Mouse (Mus musculus) embryonic facial prominence, embryonic 11.5 days (tissue): Measurements from ENCODE around the gene Mob2. TPM values are rescaled to one million over a fixed set of nuclear protein-coding genes. Genes with fewer than 3 reads are reported as not detected.
A peak's percentile ranks its signal among the peaks of the same experiment; 100 is the strongest.

Source experiments
- ATAC-seq: fragments of 200-750 bp; cut with Nextera tagmentation; replicated peaks from 2 replicates; pipeline ENCODE4 v1.8.0; 2017; ENCODE audit warnings: low read depth; ENCODE audit not compliant: insufficient number of reproducible peaks, low FRiP score, low TSS enrichment
- DNase-seq: peaks from one replicate; pipeline ENCODE4 v3.0.0-alpha.2; 2015; ENCODE audit warnings: low spot score
- H3K27ac ChIP-seq: fragments of 300-500 bp; sonication (generic); replicated peaks from 2 replicates; pipeline ENCODE4 v1.5.1; 2014; ENCODE audit warnings: mild to moderate bottlenecking, low read depth, low read length, control low read depth
- H3K27me3 ChIP-seq: fragments of 300-500 bp; sonication (generic); 2 replicates; pipeline ENCODE4 v1.6.1; 2014; ENCODE audit warnings: mild to moderate bottlenecking, low read length, moderate library complexity, mixed read lengths; ENCODE audit not compliant: control insufficient read depth, insufficient read depth
- H3K36me3 ChIP-seq: fragments of 300-500 bp; sonication (generic); replicated peaks from 2 replicates; pipeline ENCODE4 v1.6.1; 2014; ENCODE audit warnings: low read depth, mild to moderate bottlenecking, low read length, moderate library complexity, mixed read lengths; ENCODE audit not compliant: control insufficient read depth, insufficient read depth
- H3K4me1 ChIP-seq: fragments of 300-500 bp; sonication (generic); 2 replicates; pipeline ENCODE4 v1.6.1; 2014; ENCODE audit warnings: low read length, mixed read lengths; ENCODE audit not compliant: control insufficient read depth, insufficient read depth
- H3K4me2 ChIP-seq: fragments of 300-500 bp; sonication (generic); 2 replicates; pipeline ENCODE4 v1.6.1; 2014; ENCODE audit warnings: low read depth, mild to moderate bottlenecking, control low read depth, low read length, moderate library complexity
- H3K4me3 ChIP-seq: fragments of 300-500 bp; sonication (generic); 2 replicates; pipeline ENCODE4 v1.5.1; 2014; ENCODE audit warnings: low read depth, low read length, control low read depth
- H3K9ac ChIP-seq: fragments of 300-500 bp; sonication (generic); replicated peaks from 2 replicates; pipeline ENCODE4 v1.6.1; 2014; ENCODE audit warnings: mild to moderate bottlenecking, control low read depth, low read length
- H3K9me3 ChIP-seq: fragments of 300-500 bp; sonication (generic); replicated peaks from 2 replicates; pipeline ENCODE4 v1.6.1; 2016; ENCODE audit warnings: mild to moderate bottlenecking, low read length, inconsistent platforms, mixed read lengths; ENCODE audit not compliant: control insufficient read depth
- WGBS: fragments of 180-500 bp; shearing (Covaris S2); extraction: QIAGEN DNeasy Blood & Tissue Kit; methylation state at CpG from one replicate; pipeline ENCODE4 v1.1.7; 2014; 5-methylcytosine and 5-hydroxymethylcytosine counted together
- polyA plus RNA-seq: library from polyadenylated mRNA; unstranded; fragments of >200 nt; fragmentation: Nextera tagmentation; extraction: Ambion mirVana; gene quantifications from 2 replicates; pipeline ENCODE4 v1.2.1, GENCODE M21; 2014

The Mob2 gene
- polyA plus RNA-seq, 1 experiment from 2014 or later: 60.2 TPM

DNA sequence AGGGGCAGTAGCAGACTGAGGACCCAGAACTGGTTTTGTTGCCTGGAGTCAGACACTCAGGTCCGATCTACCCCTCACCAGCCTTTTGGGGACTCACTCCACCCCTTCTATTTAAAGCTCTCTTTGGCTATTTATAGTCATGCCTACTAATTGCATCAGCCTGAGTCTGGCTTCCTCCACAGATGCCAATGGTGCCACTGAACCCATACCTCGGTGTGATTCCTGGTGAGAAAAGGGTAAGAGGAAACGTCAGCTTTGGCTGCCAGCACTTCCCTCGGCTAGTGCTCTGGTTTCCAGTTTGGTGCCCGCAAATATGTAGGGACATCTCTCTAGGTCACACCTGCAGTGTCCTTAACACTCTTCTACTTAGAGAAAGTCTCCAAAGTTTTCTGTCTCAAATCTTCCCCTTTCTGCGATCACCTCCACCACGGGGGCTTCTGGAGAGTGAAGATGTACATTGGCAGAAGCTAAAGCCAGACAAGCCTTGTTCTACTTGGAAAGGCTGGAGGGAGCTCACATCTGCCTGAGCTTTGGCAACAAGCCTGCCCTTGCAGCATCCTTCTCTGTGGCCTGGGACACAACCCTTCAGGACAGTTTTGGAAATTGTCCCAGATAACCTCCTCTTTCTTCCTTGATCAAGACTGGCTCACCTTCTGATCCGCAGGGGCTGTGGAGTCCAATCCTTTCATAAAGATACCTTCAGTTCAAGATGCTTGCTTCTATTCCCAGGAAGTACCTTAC is 13.5 kb upstream of the Mob2 start:
- ATAC-seq (no peak), DNase-seq (no peak)
- H3K9ac ChIP-seq: no peak overlapping the region
- H3K27ac ChIP-seq: no peak overlapping the region
- H3K27me3 ChIP-seq: no peaks in the 10 kb centered on the region; the same call in 1 of the 2 replicates
- WGBS: 70% methylated on average over 8 of the region's 8 CpGs
- no peaks in the 10 kb centered on the region for H3K4me1 ChIP-seq
- no peak overlapping the region for H3K4me3 ChIP-seq
- no peaks in the 10 kb centered on the region for H3K9me3 ChIP-seq
- H3K4me2 ChIP-seq: no peak overlapping the region
- no peaks in the 10 kb centered on the region for H3K36me3 ChIP-seq

DNA sequence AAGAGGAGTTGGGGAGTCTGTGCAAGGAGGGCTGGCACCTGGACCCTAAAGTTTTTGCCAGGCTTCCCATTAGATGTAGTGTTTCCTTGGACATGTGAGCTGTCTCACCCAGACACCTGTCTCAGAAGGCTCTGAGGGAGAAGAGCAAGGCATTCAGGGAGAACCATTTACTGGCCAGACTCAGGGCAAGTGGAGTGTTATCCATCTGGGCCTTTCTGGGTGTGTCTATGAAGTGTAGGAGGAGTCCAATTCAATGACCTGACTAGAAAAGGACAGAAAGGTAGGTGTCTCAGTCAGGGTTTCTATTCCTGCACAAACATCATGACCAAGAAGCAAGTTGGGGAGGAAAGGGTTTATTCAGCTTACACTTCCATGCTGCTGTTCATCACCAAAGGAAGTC is 10.9 kb upstream of the Mob2 start:
- no peaks in the 10 kb centered on the region for H3K9me3 ChIP-seq
- no peaks in the 10 kb centered on the region for H3K27me3 ChIP-seq
- no peaks in the 10 kb centered on the region for H3K36me3 ChIP-seq
- H3K4me2 ChIP-seq: no peak overlapping the region
- no peak for DNase-seq
- no peaks in the 10 kb centered on the region for H3K4me1 ChIP-seq
- no peak overlapping the region for H3K4me3 ChIP-seq
- no peak for ATAC-seq
- H3K9ac ChIP-seq: no peak overlapping the region
- no peak overlapping the region for H3K27ac ChIP-seq

DNA sequence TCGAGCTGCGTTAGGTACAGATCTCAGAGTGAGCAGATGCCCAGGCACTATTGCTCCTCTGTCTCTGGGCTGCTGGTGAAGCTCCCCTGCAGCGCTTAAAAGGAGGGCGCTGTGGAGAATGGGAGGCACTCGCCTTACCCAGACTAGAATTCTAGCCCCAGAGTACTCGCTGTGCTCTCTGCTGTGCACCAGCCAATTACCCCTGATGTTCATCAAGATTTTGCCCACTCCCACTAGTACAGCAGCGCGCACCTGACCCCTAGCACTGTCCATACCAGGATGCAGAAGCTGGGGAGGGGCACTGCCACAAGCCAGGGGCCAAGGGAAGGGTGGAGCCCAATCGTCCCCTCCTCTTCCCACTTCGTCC is 10.3 kb upstream of the Mob2 start:
- H3K4me3 ChIP-seq: no peak overlapping the region
- ATAC-seq: no peak; the same call in 1 of the 2 replicates

DNA sequence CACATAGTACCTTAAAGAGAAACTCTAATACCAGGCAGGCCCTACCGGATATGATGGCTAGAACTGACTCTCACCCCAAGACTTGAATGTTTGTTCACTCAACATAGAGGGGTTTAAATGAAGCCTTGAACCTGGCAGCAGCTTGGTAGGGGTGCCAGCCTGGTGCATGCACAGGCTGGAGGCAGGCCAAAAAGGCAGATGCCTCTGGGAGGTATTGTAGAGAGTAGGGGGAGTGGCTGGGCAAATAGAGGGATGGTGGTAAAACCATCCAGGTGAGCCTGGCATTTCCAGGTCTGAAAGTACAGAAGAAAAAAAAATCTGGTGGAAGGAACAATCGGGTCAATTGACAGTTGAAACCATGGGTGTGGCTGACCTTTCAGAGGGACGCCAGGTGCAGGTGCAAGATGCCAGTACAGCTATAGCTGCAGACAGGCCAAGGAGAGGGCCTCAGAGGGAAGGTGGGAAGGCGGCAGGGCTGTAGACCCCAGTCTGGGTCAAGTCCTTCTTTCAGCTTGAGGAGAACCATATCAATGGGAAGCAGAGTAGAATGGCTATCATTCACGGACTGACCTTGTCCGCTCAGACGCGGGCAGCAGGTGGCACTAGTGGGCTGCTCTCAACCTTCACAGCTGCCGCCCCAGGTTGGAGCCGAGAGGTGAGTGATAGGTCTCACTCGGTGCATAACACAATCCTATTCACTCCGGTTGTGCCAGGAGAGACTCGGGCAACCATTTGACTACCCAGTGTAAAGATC is 9.8 kb upstream of the Mob2 start:
- H3K4me1 ChIP-seq: no peaks in the 10 kb centered on the region
- ATAC-seq (no peak; the same call in 1 of the 2 replicates), DNase-seq (peak; percentile 67)
- no peaks in the 10 kb centered on the region for H3K9me3 ChIP-seq
- no peak overlapping the region for H3K9ac ChIP-seq
- 12% methylated on average over 13 of the region's 13 CpGs for WGBS
- no peak overlapping the region for H3K27ac ChIP-seq
- H3K27me3 ChIP-seq: no peaks in the 10 kb centered on the region
- H3K4me3 ChIP-seq: no peak overlapping the region
- 0 out of 2 replicates have a peak overlapping the region, but pooled peaks have one; percentile 7 for H3K4me2 ChIP-seq
- no peaks in the 10 kb centered on the region for H3K36me3 ChIP-seq

More for the DNA sequence above, 10.3 kb upstream of the Mob2 start:
- no peaks in the 10 kb centered on the region for H3K27me3 ChIP-seq
- no peaks in the 10 kb centered on the region for H3K9me3 ChIP-seq
- H3K4me2 ChIP-seq: 0 out of 2 replicates have a peak overlapping the region, but pooled peaks have one; percentile 7
- H3K9ac ChIP-seq: no peak overlapping the region
- H3K36me3 ChIP-seq: no peaks in the 10 kb centered on the region
- 10% methylated on average over 10 of the region's 10 CpGs for WGBS
- no peak overlapping the region for H3K27ac ChIP-seq
- no peak for DNase-seq
- no peaks in the 10 kb centered on the region for H3K4me1 ChIP-seq

DNA sequence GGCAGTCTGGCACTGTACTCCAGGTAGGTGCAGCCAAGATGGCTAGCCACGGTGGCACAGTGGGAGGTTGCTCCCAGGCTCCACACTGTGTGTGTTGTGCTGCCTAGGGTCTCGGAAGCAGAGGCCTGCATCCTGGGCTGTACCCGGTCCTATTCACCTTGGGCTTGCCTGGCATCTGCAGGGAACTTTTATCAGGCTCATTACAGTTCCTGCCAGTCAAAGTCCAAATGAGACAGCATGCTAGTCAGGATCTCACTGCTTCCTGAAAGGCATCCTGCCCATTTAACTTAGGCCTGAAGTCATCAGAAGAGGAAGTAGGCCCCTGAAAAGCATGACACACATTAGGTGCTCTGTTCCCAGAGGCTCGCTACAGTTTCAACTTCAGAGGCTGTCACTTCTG is 7.6 kb upstream of the Mob2 start:
- no peak overlapping the region for H3K4me2 ChIP-seq
- no peaks in the 10 kb centered on the region for H3K36me3 ChIP-seq
- H3K9me3 ChIP-seq: no peaks in the 10 kb centered on the region
- no peaks in the 10 kb centered on the region for H3K27me3 ChIP-seq
- no peak overlapping the region for H3K27ac ChIP-seq
- H3K9ac ChIP-seq: no peak overlapping the region
- no peaks in the 10 kb centered on the region for H3K4me1 ChIP-seq
- H3K4me3 ChIP-seq: no peak overlapping the region
- DNase-seq: no peak
- ATAC-seq: no peak
- 67% methylated on average over 4 of the region's 4 CpGs for WGBS

DNA sequence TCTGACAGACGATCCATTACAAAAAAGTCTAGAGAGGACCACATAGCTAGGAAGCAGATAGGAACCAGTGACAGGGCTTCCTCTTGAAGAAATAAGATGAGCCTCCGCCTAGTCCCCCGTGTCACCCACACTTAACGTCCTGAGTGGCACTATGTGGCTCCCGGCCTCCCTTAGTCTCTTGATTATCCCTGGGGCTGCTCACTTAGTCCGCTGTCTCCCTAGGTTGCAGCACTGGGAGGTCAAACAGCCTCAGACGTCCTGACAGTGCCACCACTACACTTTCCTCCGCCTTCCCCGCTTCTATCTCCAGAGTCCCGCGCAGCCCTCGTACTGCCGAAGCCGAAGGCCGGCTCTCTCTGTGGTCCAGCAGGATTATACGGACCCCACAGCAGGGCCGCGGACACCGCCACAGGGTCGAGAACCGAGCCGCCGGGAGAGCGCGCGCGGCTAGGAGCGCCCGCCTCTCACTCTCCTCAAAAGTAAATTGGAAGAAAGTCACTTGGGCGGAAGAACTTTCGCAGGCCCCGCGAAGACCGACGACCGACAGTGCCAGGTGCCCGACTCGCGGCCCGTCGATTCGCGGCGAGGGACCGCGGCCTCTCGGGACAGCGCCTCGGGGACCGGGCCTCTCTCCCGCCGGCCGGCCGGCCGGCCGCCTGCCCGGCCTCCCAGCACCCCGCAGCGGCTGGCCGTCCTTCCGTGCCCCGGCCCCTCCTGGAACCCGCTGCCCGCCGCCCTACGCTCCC is 507 bp downstream of the Mob2 start:
- no peaks in the 10 kb centered on the region; the same call in 1 of the 2 replicates for H3K4me1 ChIP-seq
- peak; percentile 25; the same call in 1 of the 2 replicates for ATAC-seq
- under 1% methylated on average over 53 of the region's 66 CpGs for WGBS
- peak overlapping the region; percentile 93 for H3K4me3 ChIP-seq
- H3K27me3 ChIP-seq: no peaks in the 10 kb centered on the region
- no peaks in the 10 kb centered on the region for H3K9me3 ChIP-seq
- peak; percentile 19 for DNase-seq
- no peaks in the 10 kb centered on the region for H3K36me3 ChIP-seq
- H3K4me2 ChIP-seq: peak overlapping the region; percentile 87
- peak overlapping the region; percentile 91 for H3K9ac ChIP-seq
- H3K27ac ChIP-seq: peak overlapping the region; percentile 20; the same call in 1 of the 2 replicates

DNA sequence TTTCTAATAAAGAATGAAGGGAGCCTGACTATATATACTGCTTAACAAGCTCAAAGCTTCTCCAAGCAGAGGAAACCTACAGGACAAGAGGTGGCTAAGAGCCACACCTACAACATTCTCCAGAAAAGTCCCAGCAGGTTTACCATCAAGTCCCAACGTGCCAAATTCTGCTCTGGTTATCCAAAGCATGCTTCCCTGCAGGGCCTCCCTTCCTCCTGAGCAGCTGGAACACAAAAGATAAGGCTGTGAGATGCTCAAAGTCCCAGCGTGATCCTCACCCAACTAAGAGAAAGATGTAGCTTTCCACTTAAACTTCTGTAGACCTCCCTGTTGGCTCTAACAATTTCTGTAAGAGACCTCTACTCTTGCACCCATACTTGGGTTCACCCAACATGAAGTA is 1.8 kb downstream of the Mob2 start:
- 75% methylated on average over 2 of the region's 2 CpGs for WGBS
- no peaks in the 10 kb centered on the region for H3K9me3 ChIP-seq
- ATAC-seq (no peak), DNase-seq (no peak)
- no peaks in the 10 kb centered on the region for H3K27me3 ChIP-seq
- no peak overlapping the region for H3K9ac ChIP-seq
- no peak overlapping the region for H3K27ac ChIP-seq
- H3K4me3 ChIP-seq: no peak overlapping the region
- H3K36me3 ChIP-seq: no peaks in the 10 kb centered on the region
- no peak overlapping the region for H3K4me2 ChIP-seq
- H3K4me1 ChIP-seq: no peaks in the 10 kb centered on the region; the same call in 1 of the 2 replicates
